Mouse (Mus musculus): ENCODE results near the gene Erc2.

Gene Erc2

GRCm38 (mm10) chr14:28171364-28171763 lies 549.1 kb downstream of the Erc2 start:
- DNase-seq (ENCODE audit: low spot score in 2 of 2): no peak

- no peak for DNase-seq (ENCODE audit: low spot score in 2 of 2)
Measured at GRCm38 (mm10) chr14:28173736-28174135, 551.5 kb downstream of the Erc2 start.

- no peak for DNase-seq (ENCODE audit: low spot score in 2 of 2)
Measured at GRCm38 (mm10) chr14:28181070-28181825, 559.0 kb downstream of the Erc2 start.

GRCm38 (mm10) chr14:28192711-28193364 lies 570.6 kb downstream of the Erc2 start:
- DNase-seq (ENCODE audit: low spot score in 2 of 2): no peak

GRCm38 (mm10) chr14:28203874-28204273 lies 581.6 kb downstream of the Erc2 start:
- DNase-seq (ENCODE audit: low spot score in 2 of 2): no peak

GRCm38 (mm10) chr14:28206303-28206702 lies 584.1 kb downstream of the Erc2 start:
- DNase-seq (ENCODE audit: low spot score in 2 of 2): no peak

- no peak for DNase-seq (ENCODE audit: low spot score in 2 of 2)
Measured at GRCm38 (mm10) chr14:28225550-28225949, 603.3 kb downstream of the Erc2 start.

- no peak for DNase-seq (ENCODE audit: low spot score in 2 of 2)
Measured at GRCm38 (mm10) chr14:28230563-28230962, 608.3 kb downstream of the Erc2 start.

- no peak for DNase-seq (ENCODE audit: low spot score in 2 of 2)
Measured at GRCm38 (mm10) chr14:28231241-28231640, 609.0 kb downstream of the Erc2 start.

- no peak for DNase-seq (ENCODE audit: low spot score in 2 of 2)
Measured at GRCm38 (mm10) chr14:28238336-28239048, 616.3 kb downstream of the Erc2 start.

- no peak for DNase-seq (ENCODE audit: low spot score in 2 of 2)
Measured at GRCm38 (mm10) chr14:28240111-28240510, 617.9 kb downstream of the Erc2 start.

- no peak for DNase-seq (ENCODE audit: low spot score in 2 of 2)
Measured at GRCm38 (mm10) chr14:28242743-28243142, 620.5 kb downstream of the Erc2 start.

- DNase-seq (ENCODE audit: low spot score in 2 of 2): no peak
Measured at GRCm38 (mm10) chr14:28243474-28243873, 621.2 kb downstream of the Erc2 start.

- no peak for DNase-seq (ENCODE audit: low spot score in 2 of 2)
Measured at GRCm38 (mm10) chr14:28262706-28263105, 640.5 kb downstream of the Erc2 start.

GRCm38 (mm10) chr14:28267367-28267766 lies 645.1 kb downstream of the Erc2 start:
- DNase-seq (ENCODE audit: low spot score in 2 of 2): no peak

GRCm38 (mm10) chr14:28271846-28272245 lies 649.6 kb downstream of the Erc2 start:
- no peak for DNase-seq (ENCODE audit: low spot score in 2 of 2)

GRCm38 (mm10) chr14:28273669-28274068 lies 651.4 kb downstream of the Erc2 start:
- DNase-seq (ENCODE audit: low spot score in 2 of 2): no peak

GRCm38 (mm10) chr14:28274826-28275225 lies 652.6 kb downstream of the Erc2 start:
- no peak for DNase-seq (ENCODE audit: low spot score in 2 of 2)

GRCm38 (mm10) chr14:28278951-28279350 lies 656.7 kb downstream of the Erc2 start:
- DNase-seq (ENCODE audit: low spot score in 2 of 2): no peak

GRCm38 (mm10) chr14:28280376-28280775 lies 658.1 kb downstream of the Erc2 start:
- no peak for DNase-seq (ENCODE audit: low spot score in 2 of 2)

- DNase-seq (ENCODE audit: low spot score in 2 of 2): peak in 1 of 2 experiments; percentile 15
Measured at GRCm38 (mm10) chr14:28283319-28284095, 661.3 kb downstream of the Erc2 start.

GRCm38 (mm10) chr14:28286511-28286910 lies 664.3 kb downstream of the Erc2 start:
- DNase-seq (ENCODE audit: low spot score in 2 of 2): no peak

All from urinary bladder, adult 18-20 months (tissue).